Mouse (Mus musculus): Measurements from ENCODE around the gene Olfr1393. TPM values are rescaled to one million over a fixed set of nuclear protein-coding genes. Genes with fewer than 3 reads are reported as not detected.

Gene Olfr1393
- polyA plus RNA-seq, 1 experiment from 2014 or later = not detected

- Histone ChIP-seq H3K9me3 (ENCODE audit: control insufficient read depth, low read length) (no peaks in the 10 kb centered on the region), H3K4me2 (no peak overlapping the region), H3K36me3 (ENCODE audit: control insufficient read depth, insufficient read depth, low read length) (no peaks in the 10 kb centered on the region), H3K9ac (ENCODE audit: low read length) (no peak overlapping the region), H3K27ac (ENCODE audit: low read depth, low read length) (no peak overlapping the region), H3K4me3 (ENCODE audit: low read depth, low read length) (no peak overlapping the region), H3K4me1 (ENCODE audit: control insufficient read depth, insufficient read depth, low read length) (no peaks in the 10 kb centered on the region), H3K27me3 (ENCODE audit: control insufficient read depth, insufficient read depth, low read length) (no peaks in the 10 kb centered on the region)
- ATAC-seq (ENCODE audit: low FRiP score) (no peak), DNase-seq (ENCODE audit: low spot score, missing footprints) (no peak)
- WGBS = 91% methylated on average over 14 of the region's 14 CpGs
These were observed 16.7 kb upstream of the Olfr1393 start for GRCm38 (mm10) chr11:49261313-49261855.

- 94% methylated on average over 5 of the region's 5 CpGs for WGBS
- no peak overlapping the region for H3K27ac ChIP-seq (ENCODE audit: low read depth, low read length)
- H3K36me3 ChIP-seq (ENCODE audit: control insufficient read depth, insufficient read depth, low read length) = no peaks in the 10 kb centered on the region
- H3K9me3 ChIP-seq (ENCODE audit: control insufficient read depth, low read length) = no peaks in the 10 kb centered on the region
- no peak overlapping the region for H3K4me3 ChIP-seq (ENCODE audit: low read depth, low read length)
- H3K9ac ChIP-seq (ENCODE audit: low read length) = no peak overlapping the region
- ATAC-seq (ENCODE audit: low FRiP score) (no peak), DNase-seq (ENCODE audit: low spot score, missing footprints) (no peak)
- no peak overlapping the region for H3K4me2 ChIP-seq
- H3K27me3 ChIP-seq (ENCODE audit: control insufficient read depth, insufficient read depth, low read length) = no peaks in the 10 kb centered on the region
- no peaks in the 10 kb centered on the region for H3K4me1 ChIP-seq (ENCODE audit: control insufficient read depth, insufficient read depth, low read length)
These were observed 15.8 kb upstream of the Olfr1393 start for GRCm38 (mm10) chr11:49262286-49262685.

- no peak overlapping the region for H3K4me3 ChIP-seq (ENCODE audit: low read depth, low read length)
- ATAC-seq (ENCODE audit: low FRiP score) (no peak), DNase-seq (ENCODE audit: low spot score, missing footprints) (no peak)
- no peak overlapping the region for H3K9ac ChIP-seq (ENCODE audit: low read length)
- no peaks in the 10 kb centered on the region for H3K36me3 ChIP-seq (ENCODE audit: control insufficient read depth, insufficient read depth, low read length)
- H3K4me1 ChIP-seq (ENCODE audit: control insufficient read depth, insufficient read depth, low read length) = no peaks in the 10 kb centered on the region
- WGBS = 92% methylated on average over 6 of the region's 6 CpGs
- no peaks in the 10 kb centered on the region for H3K27me3 ChIP-seq (ENCODE audit: control insufficient read depth, insufficient read depth, low read length)
- no peaks in the 10 kb centered on the region for H3K9me3 ChIP-seq (ENCODE audit: control insufficient read depth, low read length)
- no peak overlapping the region for H3K4me2 ChIP-seq
- no peak overlapping the region for H3K27ac ChIP-seq (ENCODE audit: low read depth, low read length)
These were observed 15.0 kb upstream of the Olfr1393 start for GRCm38 (mm10) chr11:49263149-49263548.

GRCm38 (mm10) chr11:49264081-49264480 is 14.0 kb upstream of the Olfr1393 start:
- Histone ChIP-seq H3K9me3 (ENCODE audit: control insufficient read depth, low read length) (no peaks in the 10 kb centered on the region), H3K4me2 (no peak overlapping the region), H3K4me1 (ENCODE audit: control insufficient read depth, insufficient read depth, low read length) (no peaks in the 10 kb centered on the region), H3K36me3 (ENCODE audit: control insufficient read depth, insufficient read depth, low read length) (no peaks in the 10 kb centered on the region), H3K9ac (ENCODE audit: low read length) (no peak overlapping the region), H3K4me3 (ENCODE audit: low read depth, low read length) (no peak overlapping the region), H3K27me3 (ENCODE audit: control insufficient read depth, insufficient read depth, low read length) (no peaks in the 10 kb centered on the region), H3K27ac (ENCODE audit: low read depth, low read length) (no peak overlapping the region)
- whole genome bisulfite sequencing = 88% methylated on average over 7 of the region's 7 CpGs
- no peak for ATAC-seq (ENCODE audit: low FRiP score)
- DNase-seq (ENCODE audit: low spot score, missing footprints) = no peak

GRCm38 (mm10) chr11:49264622-49265021 is 13.5 kb upstream of the Olfr1393 start:
- Histone ChIP-seq H3K4me2 (no peak overlapping the region), H3K27me3 (ENCODE audit: control insufficient read depth, insufficient read depth, low read length) (no peaks in the 10 kb centered on the region), H3K36me3 (ENCODE audit: control insufficient read depth, insufficient read depth, low read length) (no peaks in the 10 kb centered on the region), H3K4me3 (ENCODE audit: low read depth, low read length) (no peak overlapping the region), H3K9ac (ENCODE audit: low read length) (no peak overlapping the region), H3K9me3 (ENCODE audit: control insufficient read depth, low read length) (no peaks in the 10 kb centered on the region), H3K4me1 (ENCODE audit: control insufficient read depth, insufficient read depth, low read length) (no peaks in the 10 kb centered on the region), H3K27ac (ENCODE audit: low read depth, low read length) (no peak overlapping the region)
- 88% methylated on average over 11 of the region's 11 CpGs for WGBS
- DNase-seq (ENCODE audit: low spot score, missing footprints) (no peak), ATAC-seq (ENCODE audit: low FRiP score) (no peak)

GRCm38 (mm10) chr11:49265101-49265500 is 13.0 kb upstream of the Olfr1393 start:
- Histone ChIP-seq H3K36me3 (ENCODE audit: control insufficient read depth, insufficient read depth, low read length) (no peaks in the 10 kb centered on the region), H3K27me3 (ENCODE audit: control insufficient read depth, insufficient read depth, low read length) (no peaks in the 10 kb centered on the region), H3K4me2 (no peak overlapping the region), H3K4me1 (ENCODE audit: control insufficient read depth, insufficient read depth, low read length) (no peaks in the 10 kb centered on the region), H3K9me3 (ENCODE audit: control insufficient read depth, low read length) (no peaks in the 10 kb centered on the region), H3K4me3 (ENCODE audit: low read depth, low read length) (no peak overlapping the region), H3K27ac (ENCODE audit: low read depth, low read length) (no peak overlapping the region), H3K9ac (ENCODE audit: low read length) (no peak overlapping the region)
- ATAC-seq (ENCODE audit: low FRiP score) (no peak), DNase-seq (ENCODE audit: low spot score, missing footprints) (no peak)
- 85% methylated on average over 8 of the region's 8 CpGs for WGBS

GRCm38 (mm10) chr11:49266671-49267070 is 11.4 kb upstream of the Olfr1393 start:
- Histone ChIP-seq H3K36me3 (ENCODE audit: control insufficient read depth, insufficient read depth, low read length) (no peaks in the 10 kb centered on the region), H3K4me3 (ENCODE audit: low read depth, low read length) (no peak overlapping the region), H3K9ac (ENCODE audit: low read length) (no peak overlapping the region), H3K4me2 (no peak overlapping the region), H3K9me3 (ENCODE audit: control insufficient read depth, low read length) (no peaks in the 10 kb centered on the region), H3K27ac (ENCODE audit: low read depth, low read length) (no peak overlapping the region), H3K4me1 (ENCODE audit: control insufficient read depth, insufficient read depth, low read length) (no peaks in the 10 kb centered on the region), H3K27me3 (ENCODE audit: control insufficient read depth, insufficient read depth, low read length) (no peaks in the 10 kb centered on the region)
- ATAC-seq (ENCODE audit: low FRiP score) (no peak), DNase-seq (ENCODE audit: low spot score, missing footprints) (no peak)
- 85% methylated on average over 6 of the region's 6 CpGs for WGBS

- DNase-seq (ENCODE audit: low spot score, missing footprints) (no peak), ATAC-seq (ENCODE audit: low FRiP score) (no peak)
- 91% methylated on average over 10 of the region's 10 CpGs for WGBS
- Histone ChIP-seq H3K27me3 (ENCODE audit: control insufficient read depth, insufficient read depth, low read length) (no peaks in the 10 kb centered on the region), H3K9ac (ENCODE audit: low read length) (no peak overlapping the region), H3K4me2 (no peak overlapping the region), H3K4me3 (ENCODE audit: low read depth, low read length) (no peak overlapping the region), H3K9me3 (ENCODE audit: control insufficient read depth, low read length) (no peaks in the 10 kb centered on the region), H3K27ac (ENCODE audit: low read depth, low read length) (no peak overlapping the region), H3K36me3 (ENCODE audit: control insufficient read depth, insufficient read depth, low read length) (no peaks in the 10 kb centered on the region), H3K4me1 (ENCODE audit: control insufficient read depth, insufficient read depth, low read length) (no peaks in the 10 kb centered on the region)
These were observed 10.8 kb upstream of the Olfr1393 start for GRCm38 (mm10) chr11:49267316-49267715.

GRCm38 (mm10) chr11:49267970-49268579 is 10.0 kb upstream of the Olfr1393 start:
- no peak overlapping the region for H3K9ac ChIP-seq (ENCODE audit: low read length)
- DNase-seq (ENCODE audit: low spot score, missing footprints) (peak; percentile 1), ATAC-seq (ENCODE audit: low FRiP score) (no peak)
- H3K4me1 ChIP-seq (ENCODE audit: control insufficient read depth, insufficient read depth, low read length) = no peaks in the 10 kb centered on the region
- no peaks in the 10 kb centered on the region for H3K36me3 ChIP-seq (ENCODE audit: control insufficient read depth, insufficient read depth, low read length)
- no peak overlapping the region for H3K4me2 ChIP-seq
- H3K27ac ChIP-seq (ENCODE audit: low read depth, low read length) = no peak overlapping the region
- 86% methylated on average over 15 of the region's 15 CpGs for WGBS
- H3K9me3 ChIP-seq (ENCODE audit: control insufficient read depth, low read length) = no peaks in the 10 kb centered on the region
- no peaks in the 10 kb centered on the region for H3K27me3 ChIP-seq (ENCODE audit: control insufficient read depth, insufficient read depth, low read length)
- no peak overlapping the region for H3K4me3 ChIP-seq (ENCODE audit: low read depth, low read length)

Data from midbrain, embryonic 11.5 days (tissue).